Mouse (Mus musculus) intestine, postnatal 0 days (tissue): Measurements from ENCODE around the gene Tmem203. TPM values are rescaled to one million over a fixed set of nuclear protein-coding genes. Genes with fewer than 3 reads are reported as not detected.
A peak's percentile ranks its signal among the peaks of the same experiment; 100 is the strongest.

Experiments used
- ATAC-seq: fragments of 200-750 bp; cut with Nextera tagmentation; 2 replicates; pipeline ENCODE4 v1.8.0; 2017; ENCODE audit warnings: mild to moderate bottlenecking, moderate TSS enrichment, moderate library complexity
- H3K27ac ChIP-seq: fragments of 300-500 bp; sonication (generic); 2 replicates; pipeline ENCODE4 v1.5.1; 2014; ENCODE audit warnings: mild to moderate bottlenecking, low read depth, low read length, moderate library complexity
- H3K27me3 ChIP-seq: fragments of 300-500 bp; sonication (generic); replicated peaks from 2 replicates; pipeline ENCODE4 v1.6.1; 2014; ENCODE audit warnings: low read length, mixed read lengths; ENCODE audit not compliant: control insufficient read depth, insufficient read depth
- H3K36me3 ChIP-seq: fragments of 300-500 bp; sonication (generic); 2 replicates; pipeline ENCODE4 v1.6.1; 2014; ENCODE audit warnings: mild to moderate bottlenecking, moderate library complexity; ENCODE audit not compliant: control insufficient read depth, insufficient read depth
- H3K4me1 ChIP-seq: fragments of 300-500 bp; sonication (generic); replicated peaks from 2 replicates; pipeline ENCODE4 v1.6.1; 2014; ENCODE audit warnings: antibody characterized with exemption, low read length, mixed read lengths; ENCODE audit not compliant: control insufficient read depth, insufficient read depth
- H3K4me2 ChIP-seq: fragments of 300-500 bp; sonication (generic); replicated peaks from 2 replicates; pipeline ENCODE4 v1.6.1; 2014; ENCODE audit warnings: low read depth, mild to moderate bottlenecking, moderate library complexity
- H3K4me3 ChIP-seq: fragments of 300-500 bp; sonication (generic); 2 replicates; pipeline ENCODE4 v1.5.1; 2014; ENCODE audit warnings: low read depth, low read length
- H3K9ac ChIP-seq: fragments of 300-500 bp; sonication (generic); 2 replicates; pipeline ENCODE4 v1.6.1; 2014; ENCODE audit warnings: mild to moderate bottlenecking, low read depth, low read length
- H3K9me3 ChIP-seq: fragments of 300-500 bp; sonication (generic); 2 replicates; pipeline ENCODE4 v1.6.1; 2016; ENCODE audit warnings: mixed run types; ENCODE audit not compliant: control insufficient read depth
- CTCF ChIP-seq: sonication (generic); IDR thresholded peaks from 2 replicates; pipeline ENCODE4 v1.5.1; 2016; ENCODE audit warnings: low read depth, mild to moderate bottlenecking, control low read depth, antibody characterized with exemption, moderate library complexity
- WGBS: fragments of 180-500 bp; shearing (Covaris S2); extraction: QIAGEN DNeasy Blood & Tissue Kit; methylation state at CpG from one replicate; pipeline ENCODE4 v1.1.7; 2014; 5-methylcytosine and 5-hydroxymethylcytosine counted together
- polyA plus RNA-seq: library from polyadenylated mRNA; unstranded; fragments of >200 nt; fragmentation: Nextera tagmentation; extraction: Ambion mirVana; gene quantifications from 2 replicates; pipeline ENCODE4 v1.2.1, GENCODE M21; 2015

Tmem203 gene
- polyA plus RNA-seq, 1 experiment from 2014 or later = 40.3 TPM

- no peak for ATAC-seq
- Histone ChIP-seq H3K9me3 (no peaks in the 10 kb centered on the region), H3K27ac (peak overlapping the region; percentile 78), H3K36me3 (no peaks in the 10 kb centered on the region), H3K27me3 (no peaks in the 10 kb centered on the region), H3K4me2 (peak overlapping the region; percentile 41), H3K9ac (peak overlapping the region; percentile 31; the same call in 1 of the 2 replicates), H3K4me1 (peaks cover 13% of the 10 kb centered on the region), H3K4me3 (no peak overlapping the region)
- no peak for TF ChIP-seq CTCF
- 71% methylated on average over 6 of the region's 6 CpGs for WGBS
These were observed 26.2 kb upstream of the Tmem203 start for GRCm38 (mm10) chr2:25228995-25229530.

GRCm38 (mm10) chr2:25229582-25229981, 25.7 kb upstream of the Tmem203 start:
- Histone ChIP-seq H3K36me3 (no peaks in the 10 kb centered on the region), H3K27ac (no peak overlapping the region), H3K9me3 (no peaks in the 10 kb centered on the region), H3K9ac (no peak overlapping the region), H3K4me3 (no peak overlapping the region), H3K4me2 (no peak overlapping the region), H3K27me3 (no peaks in the 10 kb centered on the region), H3K4me1 (peaks cover 13% of the 10 kb centered on the region)
- ATAC-seq = no peak
- TF ChIP-seq CTCF = no peak
- 89% methylated on average over 5 of the region's 5 CpGs for WGBS

DNA sequence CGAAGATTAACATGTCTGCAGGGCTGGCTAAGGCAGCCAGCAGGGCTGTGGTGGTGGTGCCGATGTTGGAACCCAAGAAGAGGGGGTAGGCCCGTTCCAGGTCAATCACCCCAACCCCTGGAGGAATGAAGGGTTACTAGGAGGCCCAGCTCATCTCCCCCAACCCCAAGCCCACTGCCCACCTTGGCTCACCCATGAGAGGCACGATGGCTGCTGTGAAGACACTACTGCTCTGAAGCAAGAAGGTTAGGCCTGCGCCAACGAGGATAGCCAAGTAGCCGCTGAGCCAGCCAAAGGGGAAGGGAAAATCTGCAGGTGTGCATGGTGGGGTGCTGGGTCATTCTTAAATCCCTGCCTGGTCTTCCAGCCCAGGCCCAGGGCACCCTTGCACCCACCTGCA, 24.7 kb upstream of the Tmem203 start:
- no peak overlapping the region for H3K4me3 ChIP-seq
- WGBS = 94% methylated on average over 7 of the region's 7 CpGs
- H3K4me2 ChIP-seq = no peak overlapping the region
- H3K27me3 ChIP-seq = no peaks in the 10 kb centered on the region
- H3K9me3 ChIP-seq = no peaks in the 10 kb centered on the region
- ATAC-seq = no peak
- no peak overlapping the region for H3K27ac ChIP-seq
- H3K36me3 ChIP-seq = no peaks in the 10 kb centered on the region
- H3K9ac ChIP-seq = no peak overlapping the region
- peaks cover 18% of the 10 kb centered on the region for H3K4me1 ChIP-seq
- no peak for TF ChIP-seq CTCF

GRCm38 (mm10) chr2:25231038-25231437, 24.2 kb upstream of the Tmem203 start:
- 64% methylated on average over 12 of the region's 12 CpGs for WGBS
- no peak for TF ChIP-seq CTCF
- Histone ChIP-seq H3K4me1 (peaks cover 15% of the 10 kb centered on the region), H3K27ac (no peak overlapping the region), H3K36me3 (no peaks in the 10 kb centered on the region), H3K9me3 (no peaks in the 10 kb centered on the region), H3K9ac (no peak overlapping the region), H3K4me3 (no peak overlapping the region), H3K27me3 (no peaks in the 10 kb centered on the region), H3K4me2 (no peak overlapping the region)
- ATAC-seq = no peak

- Histone ChIP-seq H3K4me2 (peak overlapping the region; percentile 51), H3K9ac (no peak overlapping the region), H3K36me3 (no peaks in the 10 kb centered on the region), H3K4me3 (no peak overlapping the region), H3K9me3 (no peaks in the 10 kb centered on the region), H3K27ac (peak overlapping the region; percentile 90), H3K4me1 (peaks cover 15% of the 10 kb centered on the region), H3K27me3 (no peaks in the 10 kb centered on the region)
- TF ChIP-seq CTCF = no peak
- no peak for ATAC-seq
- WGBS = 56% methylated on average over 4 of the region's 4 CpGs
These were observed 21.8 kb upstream of the Tmem203 start for GRCm38 (mm10) chr2:25233421-25233820.

- no peak for TF ChIP-seq CTCF
- no peaks in the 10 kb centered on the region for H3K9me3 ChIP-seq
- H3K4me2 ChIP-seq = peak within 1 kb of the TSS; percentile 51
- no peaks in the 10 kb centered on the region for H3K36me3 ChIP-seq
- 43% methylated on average over 3 of the region's 3 CpGs for WGBS
- H3K4me1 ChIP-seq = peaks cover 11% of the 10 kb centered on the region
- H3K27ac ChIP-seq = peak within 1 kb of the TSS; percentile 90
- no peak within 1 kb of the TSS; the same call in 1 of the 2 replicates for H3K9ac ChIP-seq
- ATAC-seq = peak; percentile 50
- no peaks in the 10 kb centered on the region for H3K27me3 ChIP-seq
- no peak within 1 kb of the TSS for H3K4me3 ChIP-seq
These were observed 21.2 kb upstream of the Tmem203 start, which contains the start of gene Slc34a3 for GRCm38 (mm10) chr2:25234050-25234449. Gene Slc34a3, minus strand, starts transcription at chr2:25234364.
